Mouse (Mus musculus): Measurements from ENCODE around the gene Sema5b. TPM values are rescaled to one million over a fixed set of nuclear protein-coding genes. Genes with fewer than 3 reads are reported as not detected.

The Sema5b gene
- polyA plus RNA-seq, 1 experiment from 2014 or later: 5.5 TPM

DNA sequence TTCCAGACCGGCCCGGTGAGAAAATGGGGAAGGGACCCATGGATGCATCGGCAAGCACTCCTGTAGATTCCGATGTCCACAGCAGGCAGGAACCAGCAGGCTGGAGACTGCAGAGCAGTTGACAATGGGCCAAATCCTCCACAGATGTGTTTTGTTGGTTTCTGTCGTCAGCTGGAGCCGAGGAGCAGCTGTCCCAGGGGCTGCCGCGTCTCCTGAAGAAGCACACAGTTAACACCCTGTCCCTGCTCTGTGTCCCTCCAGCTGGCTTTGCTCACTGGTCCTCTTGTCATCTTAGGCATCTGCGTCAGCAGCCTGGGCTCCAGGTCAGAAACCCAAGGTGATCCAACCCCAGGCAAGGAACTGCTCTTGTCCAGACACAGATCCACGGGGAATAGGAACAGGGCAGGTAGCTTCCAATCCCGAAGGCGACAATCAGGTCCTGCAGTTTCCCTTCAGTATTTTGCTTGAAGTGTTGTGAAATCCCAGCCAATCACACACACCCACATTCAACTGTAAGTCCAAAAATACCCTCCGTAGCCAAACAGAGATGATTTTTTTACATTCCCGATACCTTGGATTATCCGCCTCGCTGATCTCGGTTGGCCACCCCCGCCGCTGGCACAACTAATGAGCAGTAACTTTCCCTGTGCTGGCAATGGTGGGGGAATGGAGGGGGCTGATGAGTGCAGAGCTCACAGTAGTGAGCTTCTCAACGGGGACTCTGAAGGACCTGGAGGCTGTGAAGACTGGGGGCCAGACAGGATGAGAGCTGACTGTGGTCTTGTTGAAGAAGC is 63.0 kb downstream of the Sema5b start:
- Histone ChIP-seq H3K4me2 (ENCODE audit: low read depth, low read length) (peak overlapping the region; percentile 12; the same call in 1 of the 2 replicates), H3K4me1 (ENCODE audit: control insufficient read depth, insufficient read depth, low read length) (peaks cover 16% of the 10 kb centered on the region), H3K9me3 (ENCODE audit: control insufficient read depth, low read length) (no peaks in the 10 kb centered on the region), H3K27me3 (replicated peaks; ENCODE audit: control insufficient read depth, insufficient read depth, low read length) (no peaks in the 10 kb centered on the region), H3K36me3 (ENCODE audit: control insufficient read depth, insufficient read depth, low read length) (no peaks in the 10 kb centered on the region), H3K9ac (ENCODE audit: low read depth, low read length) (0 out of 2 replicates have a peak overlapping the region, but pooled peaks have one; percentile 14), H3K27ac (replicated peaks; ENCODE audit: low read depth, low read length) (no peak overlapping the region), H3K4me3 (ENCODE audit: low read depth, low read length) (no peak overlapping the region)
- DNase-seq (ENCODE audit: low spot score) (peak; percentile 85), ATAC-seq (ENCODE audit: low read depth) (peak; percentile 60; the same call in 1 of the 2 replicates)
- 49% methylated on average over 20 of the region's 20 CpGs for WGBS

DNA sequence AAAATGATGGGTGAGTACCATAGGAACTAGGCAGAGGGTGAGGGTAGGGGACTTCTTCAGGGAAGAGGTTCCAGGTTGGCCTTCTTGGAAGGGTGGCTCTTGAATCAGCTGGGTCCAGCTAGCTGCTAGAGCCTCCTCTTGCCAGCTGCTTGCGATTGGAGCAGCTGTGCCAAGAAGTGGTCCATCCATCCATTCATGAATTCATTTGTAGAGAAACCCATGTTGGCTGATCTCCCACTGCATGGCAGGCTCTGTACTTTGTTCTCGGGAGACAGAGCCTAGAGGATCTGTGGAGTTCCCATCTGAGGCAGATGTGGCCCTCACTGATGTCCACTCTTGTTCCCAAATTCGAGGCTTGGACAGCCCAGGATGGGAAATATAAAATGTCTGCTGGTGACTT is 66.3 kb downstream of the Sema5b start:
- DNase-seq (ENCODE audit: low spot score) (no peak), ATAC-seq (ENCODE audit: low read depth) (no peak)
- H3K27me3 ChIP-seq (replicated peaks; ENCODE audit: control insufficient read depth, insufficient read depth, low read length): no peaks in the 10 kb centered on the region
- WGBS: 61% methylated on average over 3 of the region's 3 CpGs
- H3K4me3 ChIP-seq (ENCODE audit: low read depth, low read length): no peak overlapping the region
- peaks cover 8% of the 10 kb centered on the region for H3K4me1 ChIP-seq (ENCODE audit: control insufficient read depth, insufficient read depth, low read length)
- no peaks in the 10 kb centered on the region for H3K36me3 ChIP-seq (ENCODE audit: control insufficient read depth, insufficient read depth, low read length)
- H3K27ac ChIP-seq (replicated peaks; ENCODE audit: low read depth, low read length): no peak overlapping the region
- H3K9me3 ChIP-seq (ENCODE audit: control insufficient read depth, low read length): no peaks in the 10 kb centered on the region
- H3K4me2 ChIP-seq (ENCODE audit: low read depth, low read length): no peak overlapping the region
- no peak overlapping the region for H3K9ac ChIP-seq (ENCODE audit: low read depth, low read length)

DNA sequence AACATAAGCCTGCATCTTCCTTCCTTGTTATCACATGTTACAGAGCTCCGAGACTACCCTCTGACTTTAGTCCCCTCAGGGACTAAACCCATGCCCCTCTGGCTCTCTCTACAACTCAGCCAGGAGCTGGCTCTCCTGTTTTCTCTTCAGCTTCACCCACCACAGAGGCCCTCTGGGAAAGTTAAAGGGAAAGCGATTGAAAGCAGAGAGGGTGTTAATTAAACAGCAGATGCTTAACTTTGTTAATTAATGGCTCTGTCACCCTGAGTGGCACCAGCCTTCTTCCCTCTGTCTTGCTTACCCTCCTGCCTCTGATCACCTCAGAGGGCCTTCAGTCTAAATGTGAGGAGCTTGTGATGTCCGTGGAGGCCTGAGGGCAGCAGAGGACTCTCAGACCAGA is 67.3 kb downstream of the Sema5b start:
- Histone ChIP-seq H3K27ac (replicated peaks; ENCODE audit: low read depth, low read length) (no peak overlapping the region), H3K27me3 (replicated peaks; ENCODE audit: control insufficient read depth, insufficient read depth, low read length) (no peaks in the 10 kb centered on the region), H3K4me2 (ENCODE audit: low read depth, low read length) (no peak overlapping the region), H3K4me1 (ENCODE audit: control insufficient read depth, insufficient read depth, low read length) (peaks cover 8% of the 10 kb centered on the region), H3K9me3 (ENCODE audit: control insufficient read depth, low read length) (no peaks in the 10 kb centered on the region), H3K36me3 (ENCODE audit: control insufficient read depth, insufficient read depth, low read length) (no peaks in the 10 kb centered on the region), H3K9ac (ENCODE audit: low read depth, low read length) (no peak overlapping the region), H3K4me3 (ENCODE audit: low read depth, low read length) (no peak overlapping the region)
- DNase-seq (ENCODE audit: low spot score) (no peak), ATAC-seq (ENCODE audit: low read depth) (no peak)
- 36% methylated on average over 3 of the region's 3 CpGs for WGBS

- Histone ChIP-seq H3K27ac (replicated peaks; ENCODE audit: low read depth, low read length) (no peak overlapping the region), H3K4me2 (ENCODE audit: low read depth, low read length) (no peak overlapping the region), H3K4me3 (ENCODE audit: low read depth, low read length) (no peak overlapping the region), H3K9ac (ENCODE audit: low read depth, low read length) (no peak overlapping the region), H3K27me3 (replicated peaks; ENCODE audit: control insufficient read depth, insufficient read depth, low read length) (no peaks in the 10 kb centered on the region), H3K4me1 (ENCODE audit: control insufficient read depth, insufficient read depth, low read length) (peaks cover 13% of the 10 kb centered on the region), H3K36me3 (ENCODE audit: control insufficient read depth, insufficient read depth, low read length) (no peaks in the 10 kb centered on the region), H3K9me3 (ENCODE audit: control insufficient read depth, low read length) (no peaks in the 10 kb centered on the region)
- no peak for DNase-seq (ENCODE audit: low spot score)
- 78% methylated on average over 6 of the region's 6 CpGs for WGBS
- no peak for ATAC-seq (ENCODE audit: low read depth)
Measured at GRCm38 (mm10) chr16:35609561-35609960, 68.6 kb downstream of the Sema5b start.

GRCm38 (mm10) chr16:35613851-35614804 is 73.2 kb downstream of the Sema5b start:
- Histone ChIP-seq H3K9me3 (ENCODE audit: control insufficient read depth, low read length) (no peaks in the 10 kb centered on the region), H3K4me3 (ENCODE audit: low read depth, low read length) (no peak overlapping the region), H3K4me2 (ENCODE audit: low read depth, low read length) (peak overlapping the region; percentile 31), H3K27me3 (replicated peaks; ENCODE audit: control insufficient read depth, insufficient read depth, low read length) (no peaks in the 10 kb centered on the region), H3K27ac (replicated peaks; ENCODE audit: low read depth, low read length) (0 out of 2 replicates have a peak overlapping the region, but pooled peaks have one; percentile 13), H3K36me3 (ENCODE audit: control insufficient read depth, insufficient read depth, low read length) (no peaks in the 10 kb centered on the region), H3K4me1 (ENCODE audit: control insufficient read depth, insufficient read depth, low read length) (peaks cover 19% of the 10 kb centered on the region), H3K9ac (ENCODE audit: low read depth, low read length) (no peak overlapping the region)
- WGBS: 31% methylated on average over 17 of the region's 17 CpGs
- DNase-seq (ENCODE audit: low spot score) (peak; percentile 86), ATAC-seq (ENCODE audit: low read depth) (peak; percentile 80)

GRCm38 (mm10) chr16:35617732-35618131 is 76.8 kb downstream of the Sema5b start:
- no peak overlapping the region for H3K9ac ChIP-seq (ENCODE audit: low read depth, low read length)
- WGBS: 72% methylated on average over 4 of the region's 4 CpGs
- no peaks in the 10 kb centered on the region for H3K27me3 ChIP-seq (replicated peaks; ENCODE audit: control insufficient read depth, insufficient read depth, low read length)
- peaks cover 19% of the 10 kb centered on the region for H3K4me1 ChIP-seq (ENCODE audit: control insufficient read depth, insufficient read depth, low read length)
- no peak for DNase-seq (ENCODE audit: low spot score)
- H3K4me2 ChIP-seq (ENCODE audit: low read depth, low read length): no peak overlapping the region
- no peak overlapping the region for H3K27ac ChIP-seq (replicated peaks; ENCODE audit: low read depth, low read length)
- no peak overlapping the region for H3K4me3 ChIP-seq (ENCODE audit: low read depth, low read length)
- no peaks in the 10 kb centered on the region for H3K36me3 ChIP-seq (ENCODE audit: control insufficient read depth, insufficient read depth, low read length)
- ATAC-seq (ENCODE audit: low read depth): no peak
- no peaks in the 10 kb centered on the region for H3K9me3 ChIP-seq (ENCODE audit: control insufficient read depth, low read length)

DNA sequence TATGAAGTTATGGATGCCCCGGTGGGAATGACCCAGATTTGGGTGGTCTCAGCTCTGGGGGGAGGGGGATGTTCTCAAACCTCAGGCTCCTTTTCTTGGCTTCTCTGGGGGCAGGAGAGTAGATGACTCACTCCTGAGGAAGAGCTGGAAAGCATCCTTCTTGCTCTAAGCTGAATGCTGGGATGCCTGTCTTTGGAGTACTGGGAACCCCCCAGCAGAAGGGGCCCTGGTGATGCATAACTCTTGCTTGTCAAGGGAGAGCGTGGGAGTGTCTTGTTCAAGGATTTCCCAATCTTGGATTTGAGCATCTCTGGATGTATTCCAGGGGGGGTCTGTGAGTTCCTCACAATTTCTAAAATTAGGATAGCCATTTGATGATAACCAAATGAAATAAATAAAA is 82.1 kb downstream of the Sema5b start:
- Histone ChIP-seq H3K27me3 (replicated peaks; ENCODE audit: control insufficient read depth, insufficient read depth, low read length) (no peaks in the 10 kb centered on the region), H3K4me3 (ENCODE audit: low read depth, low read length) (no peak overlapping the region), H3K9me3 (ENCODE audit: control insufficient read depth, low read length) (no peaks in the 10 kb centered on the region), H3K4me1 (ENCODE audit: control insufficient read depth, insufficient read depth, low read length) (peaks cover 4% of the 10 kb centered on the region; the same call in 1 of the 2 replicates), H3K9ac (ENCODE audit: low read depth, low read length) (no peak overlapping the region), H3K27ac (replicated peaks; ENCODE audit: low read depth, low read length) (no peak overlapping the region), H3K36me3 (ENCODE audit: control insufficient read depth, insufficient read depth, low read length) (no peaks in the 10 kb centered on the region), H3K4me2 (ENCODE audit: low read depth, low read length) (no peak overlapping the region)
- WGBS: 93% methylated on average over 2 of the region's 2 CpGs
- DNase-seq (ENCODE audit: low spot score) (peak; percentile 19), ATAC-seq (ENCODE audit: low read depth) (no peak)

- Histone ChIP-seq H3K27ac (replicated peaks; ENCODE audit: low read depth, low read length) (no peak overlapping the region), H3K36me3 (ENCODE audit: control insufficient read depth, insufficient read depth, low read length) (no peaks in the 10 kb centered on the region), H3K9ac (ENCODE audit: low read depth, low read length) (no peak overlapping the region), H3K27me3 (replicated peaks; ENCODE audit: control insufficient read depth, insufficient read depth, low read length) (no peaks in the 10 kb centered on the region), H3K4me2 (ENCODE audit: low read depth, low read length) (no peak overlapping the region), H3K4me3 (ENCODE audit: low read depth, low read length) (no peak overlapping the region), H3K9me3 (ENCODE audit: control insufficient read depth, low read length) (no peaks in the 10 kb centered on the region), H3K4me1 (ENCODE audit: control insufficient read depth, insufficient read depth, low read length) (peaks cover 4% of the 10 kb centered on the region; the same call in 1 of the 2 replicates)
- 54% methylated on average over 7 of the region's 7 CpGs for WGBS
- DNase-seq (ENCODE audit: low spot score) (peak; percentile 15), ATAC-seq (ENCODE audit: low read depth) (no peak)
Measured at GRCm38 (mm10) chr16:35623986-35624385, 83.0 kb downstream of the Sema5b start.
